In the genomic region with DNA sequence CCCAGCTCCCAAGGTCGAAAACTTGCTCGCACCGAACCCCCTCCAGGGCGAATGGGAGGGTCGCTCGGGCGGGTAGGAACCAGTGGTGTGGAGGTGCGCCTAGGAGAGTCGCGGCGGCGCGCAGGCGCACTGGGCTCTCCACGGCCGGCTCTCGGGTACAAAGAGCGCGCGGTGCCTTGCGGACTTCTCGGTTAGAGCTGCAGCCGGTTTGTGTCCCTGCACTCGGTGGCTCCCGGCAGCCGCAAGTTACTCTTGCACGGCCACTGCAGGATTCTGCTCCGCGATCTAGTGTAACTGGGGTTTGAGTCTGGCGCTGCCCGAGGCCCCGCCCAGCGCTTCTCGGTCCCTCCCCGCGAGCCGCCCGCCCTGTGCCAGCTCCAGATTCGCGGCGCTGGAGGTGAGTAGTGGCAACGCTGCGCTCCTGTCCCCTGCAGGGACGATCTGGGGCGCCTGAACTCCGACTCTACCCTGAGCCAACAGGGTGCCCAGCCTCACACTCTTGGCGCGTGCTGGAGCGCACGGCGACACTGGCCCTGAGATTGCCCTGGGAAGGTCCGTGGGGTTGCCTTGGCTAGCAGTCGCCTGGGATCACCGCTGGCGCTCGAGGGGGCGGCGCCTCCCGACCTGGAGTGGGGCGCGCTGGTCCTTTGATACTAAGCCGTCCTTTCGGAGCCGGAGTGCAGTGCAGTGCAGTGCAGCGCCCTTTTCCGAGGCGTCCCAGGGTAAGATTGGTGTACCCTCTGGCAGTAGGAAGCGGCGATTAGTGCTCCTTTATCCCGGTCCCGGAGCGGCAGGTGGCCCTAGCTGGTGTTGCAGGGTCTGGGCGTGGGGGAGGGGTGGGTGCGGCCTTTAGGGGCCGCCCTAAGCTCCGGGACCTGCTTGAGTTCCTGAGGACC, we compare ENCODE assay signal across 9 mouse cellular contexts. TPM values are rescaled to one million over a fixed set of nuclear protein-coding genes. Genes with fewer than 3 reads are reported as not detected.
DNase-seq lines count a peak whose midpoint lies in the region; ATAC-seq and TF ChIP-seq lines count a peak whose summit lies in the region.
"Had no signal": no experiment of that assay in that cellular context is flagged by ENCODE, and none has a peak within 500 bp of the region (broad histone marks: within the 10 kb centered on the region; RNA-seq: fewer than 3 reads in every experiment).

A gene (plus strand): TSS at position 380 of the 896 bp plus-strand sequence.

- H3K9ac ChIP-seq in embryonic facial prominence, embryonic 12.5 days = peak within 1 kb of the TSS; percentile 63
- H3K9ac ChIP-seq in limb, embryonic 11.5 days (ENCODE audit: low read length) = peak within 1 kb of the TSS; percentile 67
- peak within 1 kb of the TSS; percentile 77 for H3K9ac ChIP-seq in midbrain, embryonic 11.5 days (ENCODE audit: low read length)

- under 1% methylated on average over 76 of the region's 76 CpGs for WGBS in embryonic facial prominence, embryonic 12.5 days
- under 1% methylated on average over 75 of the region's 76 CpGs for WGBS in limb, embryonic 11.5 days
- WGBS in midbrain, embryonic 11.5 days = under 1% methylated on average over 75 of the region's 76 CpGs

- no peaks in the 10 kb centered on the region for H3K36me3 ChIP-seq in embryonic facial prominence, embryonic 12.5 days
- no peaks in the 10 kb centered on the region; the same call in 1 of the 2 replicates for H3K36me3 ChIP-seq in limb, embryonic 11.5 days (ENCODE audit: control insufficient read depth, insufficient read depth, low read length)
- no peaks in the 10 kb centered on the region for H3K36me3 ChIP-seq in midbrain, embryonic 11.5 days (ENCODE audit: control insufficient read depth, insufficient read depth, low read length)

- peak; percentile 91 for ATAC-seq in embryonic facial prominence, embryonic 12.5 days (ENCODE audit: insufficient number of reproducible peaks, insufficient read depth, low FRiP score, low TSS enrichment)
- ATAC-seq in limb, embryonic 11.5 days (ENCODE audit: insufficient number of reproducible peaks, low FRiP score, low TSS enrichment, low read depth) = peak; percentile 91
- ATAC-seq in midbrain, embryonic 11.5 days (ENCODE audit: low FRiP score) = peak; percentile 87

- DNase-seq in heart, adult 18-20 months = peak; percentile 64 to 74
- DNase-seq in kidney, adult 11 months = peak; percentile 87
- DNase-seq in limb, embryonic 11.5 days (ENCODE audit: low spot score) = peak; percentile 86
- peak; percentile 99 for DNase-seq in midbrain, embryonic 11.5 days (ENCODE audit: low spot score, missing footprints)
- peak; percentile 8 to 41 for DNase-seq in spleen, postnatal 10 days (ENCODE audit: low spot score in 2 of 2)
- no peak for DNase-seq in c-Kit-positive CD71-positive TER-119-positive erythroid progenitor cells, embryonic 14.5 days (ENCODE audit: low spot score)

- H3K27ac ChIP-seq in bone marrow macrophage, adult 2 months (ENCODE audit: insufficient read depth, low read depth, low read length) = no peak within 1 kb of the TSS
- H3K27ac ChIP-seq in embryonic facial prominence, embryonic 12.5 days = peak within 1 kb of the TSS; percentile 62
- H3K27ac ChIP-seq in limb, embryonic 11.5 days (replicated peaks; ENCODE audit: low read depth, low read length) = 0 out of 2 replicates have a peak within 1 kb of the TSS, but pooled peaks have one; percentile 26
- H3K27ac ChIP-seq in midbrain, embryonic 11.5 days (ENCODE audit: low read depth, low read length) = peak within 1 kb of the TSS; percentile 80

- H3K9me3 ChIP-seq in embryonic facial prominence, embryonic 12.5 days = no peaks in the 10 kb centered on the region
- no peaks in the 10 kb centered on the region for H3K9me3 ChIP-seq in limb, embryonic 11.5 days (ENCODE audit: control insufficient read depth, low read length)
- H3K9me3 ChIP-seq in midbrain, embryonic 11.5 days (ENCODE audit: control insufficient read depth, low read length) = no peaks in the 10 kb centered on the region

- peak within 1 kb of the TSS; percentile 95 for H3K4me2 ChIP-seq in embryonic facial prominence, embryonic 12.5 days (replicated peaks)
- H3K4me2 ChIP-seq in limb, embryonic 11.5 days (ENCODE audit: low read depth, severe bottlenecking) = peak within 1 kb of the TSS; percentile 97
- peak within 1 kb of the TSS; percentile 93 for H3K4me2 ChIP-seq in midbrain, embryonic 11.5 days

- peak within 1 kb of the TSS; percentile 57 for H3K4me3 ChIP-seq in bone marrow macrophage, adult 2 months (ENCODE audit: insufficient read depth, low read length)
- peak within 1 kb of the TSS; percentile 69 for H3K4me3 ChIP-seq in embryonic facial prominence, embryonic 12.5 days
- H3K4me3 ChIP-seq in limb, embryonic 11.5 days (ENCODE audit: low read depth, low read length) = peak within 1 kb of the TSS; percentile 68
- H3K4me3 ChIP-seq in midbrain, embryonic 11.5 days (ENCODE audit: low read depth, low read length) = peak within 1 kb of the TSS; percentile 67

- TF ChIP-seq POLR2A in bone marrow macrophage, adult 2 months (IDR thresholded peaks at IDR 0.05; ENCODE audit: borderline replicate concordance, low read depth, low read length) = no peak

- TF ChIP-seq CTCF in bone marrow macrophage, adult 2 months (IDR thresholded peaks at IDR 0.05; ENCODE audit: low read depth, low read length) = no peak

- no peaks in the 10 kb centered on the region; the same call in 1 of the 2 replicates for H3K4me1 ChIP-seq in bone marrow macrophage, adult 2 months (ENCODE audit: control insufficient read depth, insufficient read depth, low read length)
- peaks cover 7% of the 10 kb centered on the region; the same call in 1 of the 2 replicates for H3K4me1 ChIP-seq in embryonic facial prominence, embryonic 12.5 days
- H3K4me1 ChIP-seq in limb, embryonic 11.5 days (ENCODE audit: control insufficient read depth, insufficient read depth, low read length) = no peaks in the 10 kb centered on the region
- H3K4me1 ChIP-seq in midbrain, embryonic 11.5 days (ENCODE audit: control insufficient read depth, insufficient read depth, low read length) = peaks cover 6% of the 10 kb centered on the region; the same call in 1 of the 2 replicates

- H3K27me3 ChIP-seq in embryonic facial prominence, embryonic 12.5 days = peaks cover 14% of the 10 kb centered on the region; the same call in 1 of the 2 replicates
- H3K27me3 ChIP-seq in limb, embryonic 11.5 days (ENCODE audit: control insufficient read depth, insufficient read depth, low read length) = peaks cover 6% of the 10 kb centered on the region; the same call in 1 of the 2 replicates
- H3K27me3 ChIP-seq in midbrain, embryonic 11.5 days (ENCODE audit: control insufficient read depth, insufficient read depth, low read length) = peaks cover 3% of the 10 kb centered on the region; the same call in 1 of the 2 replicates

RNA-seq across cellular contexts. Expression of the gene that starts here (rescaled TPM):
- polyA plus RNA-seq in bone marrow macrophage, adult 2 months (2012; ENCODE audit: insufficient read depth, insufficient read length, missing spikeins) = not detected in 2 replicates
- 25.5 and 27.6 TPM in 2 replicates for polyA plus RNA-seq in embryonic facial prominence, embryonic 12.5 days (2016; fragmentation: Nextera tagmentation; extraction: Ambion mirVana)
- 10 to 100 TPM; 37.2 to 38.1 TPM for total RNA-seq in heart, adult 18-20 months (2021)
- 39.2 and 41.7 TPM in 2 replicates for polyA plus RNA-seq in limb, embryonic 11.5 days (2014; fragmentation: Nextera tagmentation; extraction: Ambion mirVana)
- polyA plus RNA-seq in midbrain, embryonic 11.5 days (2014; fragmentation: Nextera tagmentation; extraction: Ambion mirVana) = 12.9 and 13.3 TPM in 2 replicates
- total RNA-seq: neutrophil, adult 5-6 weeks had no signal

Comparison
In these comparisons a context has a peak if more than half of its experiments do, and no peak if none do; other contexts are left out.
1. RNA of the gene that starts here (polyA plus RNA-seq): 39.2 to 41.7 TPM in limb, embryonic 11.5 days, 25.5 to 27.6 TPM in embryonic facial prominence, embryonic 12.5 days and 12.9 to 13.3 TPM in midbrain, embryonic 11.5 days; not detected in bone marrow macrophage, adult 2 months; every median in the first group is over 10 times any median in the second.
2. Peak in every context shown above with its lines, with median percentiles within 50 percentile points of each other: H3K4me3 ChIP-seq, ATAC-seq, H3K4me2 ChIP-seq and H3K9ac ChIP-seq.